Mouse (Mus musculus) brown adipose tissue, adult 24 weeks (tissue): Measurements from ENCODE around the gene Macrod1. TPM values are rescaled to one million over a fixed set of nuclear protein-coding genes. Genes with fewer than 3 reads are reported as not detected.
A peak's percentile ranks its signal among the peaks of the same experiment; 100 is the strongest.

Source experiments
- H3K27ac ChIP-seq: fragments of 200-500 bp; replicated peaks from 2 replicates; pipeline ENCODE4 v1.5.1; 2012; ENCODE audit warnings: low read depth, mild to moderate bottlenecking, low read length
- H3K4me1 ChIP-seq: fragments of 200-500 bp; 2 replicates; pipeline ENCODE4 v1.6.1; 2012; ENCODE audit warnings: low read length, mixed read lengths; ENCODE audit not compliant: control insufficient read depth, insufficient read depth, insufficient read length
- H3K4me3 ChIP-seq: fragments of 200-500 bp; 2 replicates; pipeline ENCODE4 v1.5.1; 2012; ENCODE audit warnings: low read depth, mild to moderate bottlenecking, low read length, moderate library complexity; ENCODE audit not compliant: insufficient read depth
- polyA plus RNA-seq: library from polyadenylated mRNA; stranded (reverse); fragments of >200 nt; gene quantifications from 2 replicates; pipeline ENCODE4 v1.2.4, GENCODE M21; 2012; ENCODE audit not compliant: missing spikeins, insufficient read depth, insufficient read length

The Macrod1 gene
- polyA plus RNA-seq, 1 experiment = 155 TPM

GRCm38 (mm10) chr19:7236742-7237141 lies 180.1 kb downstream of the Macrod1 start:
- no peak overlapping the region for H3K4me3 ChIP-seq
- H3K4me1 ChIP-seq = peaks cover 5% of the 10 kb centered on the region
- peak overlapping the region; percentile 32; the same call in 1 of the 2 replicates for H3K27ac ChIP-seq

GRCm38 (mm10) chr19:7239574-7239973 lies 183.0 kb downstream of the Macrod1 start:
- no peak overlapping the region for H3K27ac ChIP-seq
- H3K4me1 ChIP-seq = peaks cover 5% of the 10 kb centered on the region
- H3K4me3 ChIP-seq = peak overlapping the region; percentile 80

- Histone ChIP-seq H3K4me3 (peak overlapping the region; percentile 80), H3K4me1 (peaks cover 5% of the 10 kb centered on the region), H3K27ac (peak overlapping the region; percentile 67)
Observed at GRCm38 (mm10) chr19:7240291-7240690, 183.7 kb downstream of the Macrod1 start.

- H3K27ac ChIP-seq = peak within 1 kb of the TSS; percentile 67
- peaks cover 5% of the 10 kb centered on the region for H3K4me1 ChIP-seq
- H3K4me3 ChIP-seq = peak within 1 kb of the TSS; percentile 80
Observed at GRCm38 (mm10) chr19:7240782-7241690, 184.4 kb downstream of the Macrod1 start, which contains the start of gene Naa40. Naa40 (minus strand) TSS chr19:7241183.

GRCm38 (mm10) chr19:7246021-7246420 lies 189.4 kb downstream of the Macrod1 start:
- H3K4me1 ChIP-seq = no peaks in the 10 kb centered on the region
- H3K4me3 ChIP-seq = no peak overlapping the region
- no peak overlapping the region for H3K27ac ChIP-seq

Other genes with a start within 250 kb of the Macrod1 start
- 6.7 and 9.8 TPM in 2 replicates for gene Rps6ka4, start 216.2 kb upstream of the Macrod1 start, polyA plus RNA-seq
- 1.9 and 2.3 TPM in 2 replicates for gene Ccdc88b, start 198.6 kb upstream of the Macrod1 start, polyA plus RNA-seq
- 18.1 and 29.4 TPM in 2 replicates for gene Trmt112, start 147.1 kb upstream of the Macrod1 start, polyA plus RNA-seq
- 974 and 1,161 TPM in 2 replicates for gene Prdx5, start 146.7 kb upstream of the Macrod1 start, polyA plus RNA-seq
- gene Esrra, start 135.0 kb upstream of the Macrod1 start, polyA plus RNA-seq = 86.4 and 123 TPM in 2 replicates
- gene Catsperz, start 131.4 kb upstream of the Macrod1 start, polyA plus RNA-seq = not detected in 2 replicates
- gene Kcnk4, start 122.3 kb upstream of the Macrod1 start, polyA plus RNA-seq = 1.6 and 1.8 TPM in 2 replicates
- 47.1 and 49.4 TPM in 2 replicates for gene Bad, start 114.9 kb upstream of the Macrod1 start, polyA plus RNA-seq
- gene Gpr137, start 114.3 kb upstream of the Macrod1 start, polyA plus RNA-seq = 31.2 and 45.5 TPM in 2 replicates
- 210 and 250 TPM in 2 replicates for gene Ppp1r14b, start 81.8 kb upstream of the Macrod1 start, polyA plus RNA-seq
- gene Plcb3, start 80.3 kb upstream of the Macrod1 start, polyA plus RNA-seq = 23.8 and 26.8 TPM in 2 replicates
- 126 and 133 TPM in 2 replicates for gene Fkbp2, start 76.3 kb upstream of the Macrod1 start, polyA plus RNA-seq
- gene Vegfb, start 69.2 kb upstream of the Macrod1 start, polyA plus RNA-seq = 255 and 283 TPM in 2 replicates
- gene Dnajc4, start 64.2 kb upstream of the Macrod1 start, polyA plus RNA-seq = 70.0 and 78.9 TPM in 2 replicates
- 10.9 and 11.7 TPM in 2 replicates for gene Nudt22, start 60.7 kb upstream of the Macrod1 start, polyA plus RNA-seq
- gene Trpt1, start 60.7 kb upstream of the Macrod1 start, polyA plus RNA-seq = 15.0 and 19.3 TPM in 2 replicates
- gene Fermt3, start 37.3 kb upstream of the Macrod1 start, polyA plus RNA-seq = 2.0 and 2.8 TPM in 2 replicates
- gene Stip1, start 16.8 kb upstream of the Macrod1 start, polyA plus RNA-seq = 81.7 and 119 TPM in 2 replicates
- 0.59 TPM in 1 of 2 replicates, not detected in the other for gene Flrt1, start 48.9 kb downstream of the Macrod1 start, polyA plus RNA-seq
- gene Otub1, start 149.5 kb downstream of the Macrod1 start, polyA plus RNA-seq = 28.7 and 44.7 TPM in 2 replicates
- 4,354 and 4,380 TPM in 2 replicates for gene Cox8a, start 160.8 kb downstream of the Macrod1 start, polyA plus RNA-seq
- gene Naa40, start 184.4 kb downstream of the Macrod1 start, polyA plus RNA-seq = 9.6 and 10.3 TPM in 2 replicates
- gene Rcor2, start 210.5 kb downstream of the Macrod1 start, polyA plus RNA-seq = 1.0 and 7.8 TPM in 2 replicates